Mouse (Mus musculus) liver, adult 2 months (tissue): ENCODE data around the gene Xpot. TPM values are rescaled to one million over a fixed set of nuclear protein-coding genes. Genes with fewer than 3 reads are reported as not detected.
A peak's percentile ranks its signal among the peaks of the same experiment; 100 is the strongest.

Experiments
- DNase-seq: peaks from one replicate; pipeline ENCODE4 v3.0.0-alpha.2; 2011; ENCODE audit warnings: low read depth, low spot score; ENCODE audit errors: extremely low read depth
- H3K27ac ChIP-seq: fragments of 200-500 bp; replicated peaks from 2 replicates; pipeline ENCODE4 v1.5.1; 2012; ENCODE audit warnings: low read depth, mild to moderate bottlenecking, control low read depth, inconsistent platforms, low read length; ENCODE audit not compliant: insufficient read depth
- H3K27me3 ChIP-seq: fragments of 200-500 bp; 2 replicates; pipeline ENCODE4 v1.6.1; 2012; ENCODE audit warnings: mild to moderate bottlenecking, moderate library complexity, low read length, inconsistent platforms; ENCODE audit not compliant: control insufficient read depth, insufficient read depth
- H3K36me3 ChIP-seq: fragments of 200-500 bp; 2 replicates; pipeline ENCODE4 v1.6.1; 2012; ENCODE audit warnings: low read length, inconsistent platforms; ENCODE audit not compliant: control insufficient read depth, insufficient read depth
- H3K4me1 ChIP-seq: fragments of 200-500 bp; 2 replicates; pipeline ENCODE4 v1.6.1; 2011; ENCODE audit warnings: low read length; ENCODE audit not compliant: control insufficient read depth, insufficient read depth
- H3K4me3 ChIP-seq: fragments of 200-500 bp; 2 replicates; pipeline ENCODE4 v1.5.1; 2011; ENCODE audit warnings: low read depth, mild to moderate bottlenecking, control low read depth, low read length, moderate library complexity; ENCODE audit not compliant: insufficient read depth
- H3K79me2 ChIP-seq: fragments of 200-500 bp; 2 replicates; pipeline ENCODE4 v1.6.1; 2012; ENCODE audit warnings: inconsistent platforms, mild to moderate bottlenecking, low read length, moderate library complexity; ENCODE audit not compliant: control insufficient read depth, insufficient read depth
- H3K9ac ChIP-seq: fragments of 200-500 bp; 2 replicates; pipeline ENCODE4 v1.6.1; 2012; ENCODE audit warnings: low read depth, mild to moderate bottlenecking, control low read depth, inconsistent platforms, low read length
- CTCF ChIP-seq: fragments of 200-500 bp; IDR thresholded peaks from 2 replicates; pipeline ENCODE4 v1.5.1; 2011; ENCODE audit warnings: low read depth, low read length, control low read depth
- POLR2A ChIP-seq: fragments of 200-500 bp; IDR thresholded peaks from 2 replicates; pipeline ENCODE4 v1.6.1; 2011; ENCODE audit warnings: low read length, control low read depth; ENCODE audit not compliant: insufficient read depth; ENCODE audit errors: extremely low read depth
- WGBS: fragments of 180-500 bp; shearing (Covaris S2); methylation state at CpG from one replicate; pipeline ENCODE4 v1.1.7; 2018; 5-methylcytosine and 5-hydroxymethylcytosine counted together
- polyA plus RNA-seq: library from polyadenylated mRNA; depleted of rRNA; stranded (reverse); fragments of >200 nt; gene quantifications from 2 replicates; pipeline ENCODE4 v1.2.3, GENCODE M21; 2012
- total RNA-seq: library from RNA; depleted of rRNA; stranded (reverse); fragments of >200 nt; gene quantifications from 2 replicates; pipeline ENCODE4 v1.2.3, GENCODE M21; 2014

The Xpot gene
- total and polyA plus RNA-seq, 2 experiments: 55.5 to 71.7 TPM

- peaks cover 40% of the 10 kb centered on the region for H3K79me2 ChIP-seq
- no peak overlapping the region for H3K27ac ChIP-seq
- no peak overlapping the region for H3K9ac ChIP-seq
- TF ChIP-seq POLR2A (no peak), CTCF (no peak)
- DNase-seq: no peak
- no peaks in the 10 kb centered on the region for H3K27me3 ChIP-seq
- H3K4me3 ChIP-seq: no peak overlapping the region
- 96% methylated on average over 8 of the region's 8 CpGs for WGBS
- H3K36me3 ChIP-seq: peaks cover 24% of the 10 kb centered on the region
- H3K4me1 ChIP-seq: peaks cover 8% of the 10 kb centered on the region
These were observed 43.8 kb downstream of the Xpot start for GRCm38 (mm10) chr10:121582287-121582686.

GRCm38 (mm10) chr10:121581405-121581804, 44.7 kb downstream of the Xpot start:
- no peak overlapping the region for H3K27ac ChIP-seq
- H3K79me2 ChIP-seq: peaks cover 40% of the 10 kb centered on the region
- peaks cover 8% of the 10 kb centered on the region for H3K4me1 ChIP-seq
- WGBS: 81% methylated on average over 6 of the region's 6 CpGs
- H3K4me3 ChIP-seq: no peak overlapping the region
- H3K36me3 ChIP-seq: peaks cover 24% of the 10 kb centered on the region
- TF ChIP-seq POLR2A: no peak
- no peak for TF ChIP-seq CTCF
- no peaks in the 10 kb centered on the region for H3K27me3 ChIP-seq
- H3K9ac ChIP-seq: no peak overlapping the region
- DNase-seq: no peak

GRCm38 (mm10) chr10:121580381-121580780, 45.8 kb downstream of the Xpot start:
- H3K27ac ChIP-seq: no peak overlapping the region
- DNase-seq: peak; percentile 66
- H3K4me3 ChIP-seq: no peak overlapping the region

GRCm38 (mm10) chr10:121576372-121576771, 49.8 kb downstream of the Xpot start:
- H3K4me1 ChIP-seq: peaks cover 6% of the 10 kb centered on the region
- 76% methylated on average over 9 of the region's 9 CpGs for WGBS
- no peak overlapping the region for H3K27ac ChIP-seq
- TF ChIP-seq POLR2A (no peak), CTCF (no peak)
- H3K79me2 ChIP-seq: peaks cover 9% of the 10 kb centered on the region
- no peaks in the 10 kb centered on the region for H3K27me3 ChIP-seq
- H3K9ac ChIP-seq: no peak overlapping the region
- peaks cover 31% of the 10 kb centered on the region for H3K36me3 ChIP-seq
- DNase-seq: no peak
- no peak overlapping the region for H3K4me3 ChIP-seq

More at GRCm38 (mm10) chr10:121580381-121580780, 45.8 kb downstream of the Xpot start:
- H3K4me1 ChIP-seq: peaks cover 8% of the 10 kb centered on the region
- H3K9ac ChIP-seq: no peak overlapping the region
- peaks cover 32% of the 10 kb centered on the region for H3K36me3 ChIP-seq
- H3K79me2 ChIP-seq: peaks cover 39% of the 10 kb centered on the region
- 57% methylated on average over 5 of the region's 5 CpGs for WGBS
- no peaks in the 10 kb centered on the region for H3K27me3 ChIP-seq
- TF ChIP-seq POLR2A (no peak), CTCF (no peak)

GRCm38 (mm10) chr10:121571511-121572147, 54.5 kb downstream of the Xpot start:
- H3K36me3 ChIP-seq: peaks cover 64% of the 10 kb centered on the region
- H3K9ac ChIP-seq: no peak overlapping the region
- H3K4me3 ChIP-seq: no peak overlapping the region
- peak overlapping the region; percentile 49 for H3K27ac ChIP-seq
- no peaks in the 10 kb centered on the region for H3K27me3 ChIP-seq
- peak; percentile 77 for DNase-seq
- 84% methylated on average over 22 of the region's 22 CpGs for WGBS
- no peak for TF ChIP-seq POLR2A
- no peak for TF ChIP-seq CTCF
- H3K79me2 ChIP-seq: no peaks in the 10 kb centered on the region; the same call in 1 of the 2 replicates
- H3K4me1 ChIP-seq: no peaks in the 10 kb centered on the region

- no peak overlapping the region for H3K4me3 ChIP-seq
- no peak for TF ChIP-seq CTCF
- no peak for TF ChIP-seq POLR2A
These were observed 55.1 kb downstream of the Xpot start for GRCm38 (mm10) chr10:121571031-121571430.

More at GRCm38 (mm10) chr10:121571031-121571430, 55.1 kb downstream of the Xpot start:
- no peaks in the 10 kb centered on the region for H3K4me1 ChIP-seq
- H3K9ac ChIP-seq: no peak overlapping the region
- no peak overlapping the region for H3K27ac ChIP-seq
- H3K36me3 ChIP-seq: peaks cover 62% of the 10 kb centered on the region
- H3K79me2 ChIP-seq: no peaks in the 10 kb centered on the region; the same call in 1 of the 2 replicates
- WGBS: 94% methylated on average over 3 of the region's 3 CpGs
- no peaks in the 10 kb centered on the region for H3K27me3 ChIP-seq
- no peak for DNase-seq
